Mouse (Mus musculus): ENCODE data around the gene Gm49380. TPM values are rescaled to one million over a fixed set of nuclear protein-coding genes. Genes with fewer than 3 reads are reported as not detected.

Gm49380 gene
- polyA plus RNA-seq, 1 experiment, result 0.05 TPM

GRCm38 (mm10) chr9:44125026-44125425 lies 11.7 kb upstream of the Gm49380 start:
- Histone ChIP-seq H3K36me3 (ENCODE audit: control insufficient read depth, insufficient read depth) (no peaks in the 10 kb centered on the region), H3K4me3 (ENCODE audit: insufficient read depth, poor library complexity, severe bottlenecking) (no peak overlapping the region), H3ac (ENCODE audit: control insufficient read depth, insufficient read length, low read depth) (no peak overlapping the region), H3K79me3 (ENCODE audit: low read depth) (no peaks in the 10 kb centered on the region), H3K79me2 (ENCODE audit: control insufficient read depth, insufficient read depth) (no peaks in the 10 kb centered on the region), H3K27me3 (ENCODE audit: control insufficient read depth, insufficient read depth, insufficient read length) (no peaks in the 10 kb centered on the region)
- no peak for TF ChIP-seq MAX (IDR thresholded peaks at IDR 0.05)
- TF ChIP-seq MYOG (IDR thresholded peaks at IDR 0.05; ENCODE audit: control insufficient read depth, extremely low read depth, insufficient read length), result no peak
- TF ChIP-seq FOSL1 (IDR thresholded peaks at IDR 0.05; ENCODE audit: insufficient read depth, low read length, poor library complexity, severe bottlenecking), result no peak
- TF ChIP-seq CEBPB (IDR thresholded peaks at IDR 0.05; ENCODE audit: low read depth), result no peak
- TF ChIP-seq MYOD1 (IDR thresholded peaks at IDR 0.05; ENCODE audit: control insufficient read depth, insufficient read length, low read depth), result no peak
- no peak for TF ChIP-seq USF1 (IDR thresholded peaks at IDR 0.05; ENCODE audit: low read depth)
- no peak for TF ChIP-seq CTCF (IDR thresholded peaks at IDR 0.05; ENCODE audit: control insufficient read depth, insufficient read depth, insufficient read length)

- H3K27me3 ChIP-seq (ENCODE audit: control insufficient read depth, insufficient read depth, insufficient read length), result no peaks in the 10 kb centered on the region
- no peak overlapping the region for H3ac ChIP-seq (ENCODE audit: control insufficient read depth, insufficient read length, low read depth)
- H3K79me2 ChIP-seq (ENCODE audit: control insufficient read depth, insufficient read depth), result no peaks in the 10 kb centered on the region
- H3K79me3 ChIP-seq (ENCODE audit: low read depth), result no peaks in the 10 kb centered on the region
- H3K36me3 ChIP-seq (ENCODE audit: control insufficient read depth, insufficient read depth), result no peaks in the 10 kb centered on the region
- H3K4me3 ChIP-seq (ENCODE audit: insufficient read depth, poor library complexity, severe bottlenecking), result no peak overlapping the region
- TF ChIP-seq CEBPB (IDR thresholded peaks at IDR 0.05; ENCODE audit: low read depth) (no peak), MAX (IDR thresholded peaks at IDR 0.05) (no peak), FOSL1 (IDR thresholded peaks at IDR 0.05; ENCODE audit: insufficient read depth, low read length, poor library complexity, severe bottlenecking) (no peak), MYOD1 (IDR thresholded peaks at IDR 0.05; ENCODE audit: control insufficient read depth, insufficient read length, low read depth) (no peak), MYOG (IDR thresholded peaks at IDR 0.05; ENCODE audit: control insufficient read depth, extremely low read depth, insufficient read length) (no peak), USF1 (IDR thresholded peaks at IDR 0.05; ENCODE audit: low read depth) (no peak), CTCF (IDR thresholded peaks at IDR 0.05; ENCODE audit: control insufficient read depth, insufficient read depth, insufficient read length) (no peak)
These were observed 11.0 kb upstream of the Gm49380 start for GRCm38 (mm10) chr9:44124317-44124716.

- TF ChIP-seq MAX (IDR thresholded peaks at IDR 0.05), result no peak
- TF ChIP-seq MYOD1 (IDR thresholded peaks at IDR 0.05; ENCODE audit: control insufficient read depth, insufficient read length, low read depth), result no peak
- TF ChIP-seq CEBPB (IDR thresholded peaks at IDR 0.05; ENCODE audit: low read depth), result no peak
- no peak for TF ChIP-seq MYOG (IDR thresholded peaks at IDR 0.05; ENCODE audit: control insufficient read depth, extremely low read depth, insufficient read length)
- TF ChIP-seq USF1 (IDR thresholded peaks at IDR 0.05; ENCODE audit: low read depth), result no peak
- TF ChIP-seq FOSL1 (IDR thresholded peaks at IDR 0.05; ENCODE audit: insufficient read depth, low read length, poor library complexity, severe bottlenecking), result no peak
- Histone ChIP-seq H3K27me3 (ENCODE audit: control insufficient read depth, insufficient read depth, insufficient read length) (no peaks in the 10 kb centered on the region), H3ac (ENCODE audit: control insufficient read depth, insufficient read length, low read depth) (no peak overlapping the region), H3K4me3 (ENCODE audit: insufficient read depth, poor library complexity, severe bottlenecking) (no peak overlapping the region), H3K36me3 (ENCODE audit: control insufficient read depth, insufficient read depth) (no peaks in the 10 kb centered on the region), H3K79me3 (ENCODE audit: low read depth) (no peaks in the 10 kb centered on the region), H3K79me2 (ENCODE audit: control insufficient read depth, insufficient read depth) (no peaks in the 10 kb centered on the region)
These were observed 6.7 kb upstream of the Gm49380 start for GRCm38 (mm10) chr9:44119948-44120465.

- TF ChIP-seq CTCF (IDR thresholded peaks at IDR 0.05; ENCODE audit: control insufficient read depth, insufficient read depth, insufficient read length), result peak; percentile 20
- TF ChIP-seq MYOG (IDR thresholded peaks at IDR 0.05; ENCODE audit: control insufficient read depth, extremely low read depth, insufficient read length), result no peak
- no peak for TF ChIP-seq MYOD1 (IDR thresholded peaks at IDR 0.05; ENCODE audit: control insufficient read depth, insufficient read length, low read depth)
- TF ChIP-seq MAX (IDR thresholded peaks at IDR 0.05), result no peak
- no peak overlapping the region for H3ac ChIP-seq (ENCODE audit: control insufficient read depth, insufficient read length, low read depth)
These were observed 5.7 kb upstream of the Gm49380 start for GRCm38 (mm10) chr9:44119011-44119410.

GRCm38 (mm10) chr9:44116182-44116581 lies 2.9 kb upstream of the Gm49380 start:
- Histone ChIP-seq H3K27me3 (ENCODE audit: control insufficient read depth, insufficient read depth, insufficient read length) (no peaks in the 10 kb centered on the region), H3K36me3 (ENCODE audit: control insufficient read depth, insufficient read depth) (no peaks in the 10 kb centered on the region), H3ac (ENCODE audit: control insufficient read depth, insufficient read length, low read depth) (no peak overlapping the region), H3K4me3 (ENCODE audit: insufficient read depth, poor library complexity, severe bottlenecking) (no peak overlapping the region), H3K79me2 (ENCODE audit: control insufficient read depth, insufficient read depth) (peaks cover 12% of the 10 kb centered on the region), H3K79me3 (ENCODE audit: low read depth) (no peaks in the 10 kb centered on the region)
- no peak for TF ChIP-seq FOSL1 (IDR thresholded peaks at IDR 0.05; ENCODE audit: insufficient read depth, low read length, poor library complexity, severe bottlenecking)

More at GRCm38 (mm10) chr9:44119011-44119410, 5.7 kb upstream of the Gm49380 start:
- H3K4me3 ChIP-seq (ENCODE audit: insufficient read depth, poor library complexity, severe bottlenecking), result no peak overlapping the region
- no peaks in the 10 kb centered on the region for H3K79me2 ChIP-seq (ENCODE audit: control insufficient read depth, insufficient read depth)
- H3K36me3 ChIP-seq (ENCODE audit: control insufficient read depth, insufficient read depth), result no peaks in the 10 kb centered on the region
- no peaks in the 10 kb centered on the region for H3K79me3 ChIP-seq (ENCODE audit: low read depth)
- no peaks in the 10 kb centered on the region for H3K27me3 ChIP-seq (ENCODE audit: control insufficient read depth, insufficient read depth, insufficient read length)

- Histone ChIP-seq H3K27me3 (ENCODE audit: control insufficient read depth, insufficient read depth, insufficient read length) (no peaks in the 10 kb centered on the region), H3ac (ENCODE audit: control insufficient read depth, insufficient read length, low read depth) (no peak overlapping the region), H3K79me3 (ENCODE audit: low read depth) (no peaks in the 10 kb centered on the region), H3K36me3 (ENCODE audit: control insufficient read depth, insufficient read depth) (no peaks in the 10 kb centered on the region), H3K79me2 (ENCODE audit: control insufficient read depth, insufficient read depth) (peaks cover 18% of the 10 kb centered on the region), H3K4me3 (ENCODE audit: insufficient read depth, poor library complexity, severe bottlenecking) (no peak overlapping the region)
- TF ChIP-seq USF1 (IDR thresholded peaks at IDR 0.05; ENCODE audit: low read depth) (no peak), FOSL1 (IDR thresholded peaks at IDR 0.05; ENCODE audit: insufficient read depth, low read length, poor library complexity, severe bottlenecking) (no peak), CTCF (IDR thresholded peaks at IDR 0.05; ENCODE audit: control insufficient read depth, insufficient read depth, insufficient read length) (no peak), MAX (IDR thresholded peaks at IDR 0.05) (no peak), MYOD1 (IDR thresholded peaks at IDR 0.05; ENCODE audit: control insufficient read depth, insufficient read length, low read depth) (no peak), CEBPB (IDR thresholded peaks at IDR 0.05; ENCODE audit: low read depth) (no peak), MYOG (IDR thresholded peaks at IDR 0.05; ENCODE audit: control insufficient read depth, extremely low read depth, insufficient read length) (no peak)
These were observed 2.3 kb upstream of the Gm49380 start for GRCm38 (mm10) chr9:44115599-44115998.

All from C2C12 (cell line).